Mouse (Mus musculus) testis, adult 2 months (tissue): Measurements from ENCODE around the gene Adamts20.

Source experiments
- CTCF ChIP-seq: fragments of 200-500 bp; IDR thresholded peaks from 2 replicates; pipeline ENCODE4 v1.5.1; 2012; ENCODE audit warnings: low read depth, mild to moderate bottlenecking, inconsistent platforms, low read length, moderate library complexity; ENCODE audit not compliant: control insufficient read depth, insufficient read depth, insufficient replicate concordance
- POLR2A ChIP-seq: fragments of 200-500 bp; IDR thresholded peaks from 2 replicates; pipeline ENCODE4 v1.6.1; 2012; ENCODE audit warnings: low read depth, mild to moderate bottlenecking, inconsistent platforms, low read length, moderate library complexity; ENCODE audit not compliant: control insufficient read depth

DNA sequence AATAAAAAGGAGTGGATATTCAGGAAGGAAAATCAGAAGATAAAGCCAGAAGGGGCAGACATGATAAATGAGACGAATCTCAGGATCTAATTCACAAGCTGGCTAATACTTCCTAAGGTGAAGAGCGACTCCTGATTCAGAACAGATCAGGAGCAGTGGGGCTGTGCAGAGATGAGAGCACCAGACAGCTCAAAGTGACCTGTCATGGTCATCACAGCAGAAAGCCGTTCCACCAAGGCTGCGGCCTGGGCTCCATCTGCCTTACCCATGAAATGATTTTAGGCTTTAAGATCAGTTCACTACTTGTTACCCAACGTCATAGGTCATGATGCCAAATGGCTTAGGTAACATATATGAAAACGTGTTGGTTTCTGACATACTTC lies 200.7 kb downstream of the Adamts20 start:
- TF ChIP-seq POLR2A (no peak), CTCF (no peak)
